In the genomic region with DNA sequence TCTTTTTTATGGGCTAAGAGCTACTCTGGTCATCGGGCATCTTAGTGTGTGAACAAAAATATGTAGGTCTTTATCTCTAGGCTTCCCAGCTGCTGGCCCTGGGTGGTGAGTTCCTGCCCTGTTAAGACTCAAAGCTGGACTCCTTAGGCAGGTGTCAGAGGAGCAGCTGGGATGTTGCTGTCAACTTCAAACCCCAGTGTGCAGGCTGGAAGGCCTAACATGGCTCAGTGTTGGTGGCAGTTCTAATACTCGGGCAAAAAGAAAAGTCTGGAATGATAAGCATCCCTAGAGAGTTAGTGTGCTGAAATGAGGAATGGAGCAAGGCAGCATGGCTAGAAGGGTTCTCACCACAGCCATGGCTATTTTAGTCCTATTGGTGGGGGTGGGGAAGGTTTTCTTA, we compare ENCODE assay signal across 11 mouse cellular contexts. TPM values are rescaled to one million over a fixed set of nuclear protein-coding genes. Genes with fewer than 3 reads are reported as not detected.
DNase-seq lines count a peak whose midpoint lies in the region; ATAC-seq and TF ChIP-seq lines count a peak whose summit lies in the region.
"Had no signal": no experiment of that assay in that cellular context is flagged by ENCODE, and none has a peak within 500 bp of the region (broad histone marks: within the 10 kb centered on the region; RNA-seq: fewer than 3 reads in every experiment).

No protein-coding gene starts in this region.

- peak overlapping the region; percentile 20 for H3K4me2 ChIP-seq in heart, embryonic 13.5 days
- no peak overlapping the region for H3K4me2 ChIP-seq in kidney, postnatal 0 days (ENCODE audit: low read length)
- H3K4me2 ChIP-seq in forebrain, embryonic 14.5 days (ENCODE audit: low read length), result no peak overlapping the region

- H3K4me3 ChIP-seq in heart, embryonic 13.5 days, result no peak overlapping the region
- no peak overlapping the region for H3K4me3 ChIP-seq in kidney, postnatal 0 days (replicated peaks; ENCODE audit: low read depth, low read length)
- no peak overlapping the region for H3K4me3 ChIP-seq in forebrain, embryonic 14.5 days (ENCODE audit: low read depth, low read length)

- no peak for TF ChIP-seq CTCF in kidney, postnatal 0 days (IDR thresholded peaks at IDR 0.05; ENCODE audit: low read depth)

- no peaks in the 10 kb centered on the region for H3K27me3 ChIP-seq in heart, embryonic 13.5 days (replicated peaks)
- H3K27me3 ChIP-seq in kidney, postnatal 0 days (ENCODE audit: insufficient read depth, low read length), result no peaks in the 10 kb centered on the region
- no peaks in the 10 kb centered on the region for H3K27me3 ChIP-seq in forebrain, embryonic 14.5 days (replicated peaks; ENCODE audit: control insufficient read depth, insufficient read depth, low read length)

- peaks cover 64% of the 10 kb centered on the region for H3K4me1 ChIP-seq in heart, embryonic 13.5 days
- H3K4me1 ChIP-seq in kidney, postnatal 0 days (replicated peaks; ENCODE audit: insufficient read depth, low read length), result peaks cover 13% of the 10 kb centered on the region; the same call in 1 of the 2 replicates
- H3K4me1 ChIP-seq in forebrain, embryonic 14.5 days (ENCODE audit: control insufficient read depth, insufficient read depth, low read length), result peaks cover 9% of the 10 kb centered on the region

- peaks cover 35% of the 10 kb centered on the region for H3K36me3 ChIP-seq in heart, embryonic 13.5 days
- no peaks in the 10 kb centered on the region for H3K36me3 ChIP-seq in kidney, postnatal 0 days (ENCODE audit: insufficient read depth, low read length)
- peaks cover 15% of the 10 kb centered on the region; the same call in 1 of the 2 replicates for H3K36me3 ChIP-seq in forebrain, embryonic 14.5 days (ENCODE audit: control insufficient read depth, insufficient read depth, low read length)

- WGBS in heart, embryonic 13.5 days, result 11% methylated on average over 2 of the region's 2 CpGs
- WGBS in kidney, postnatal 0 days, result 54% methylated on average over 2 of the region's 2 CpGs
- 89% methylated on average over 2 of the region's 2 CpGs for WGBS in forebrain, embryonic 14.5 days

- peak overlapping the region; percentile 96 for H3K27ac ChIP-seq in heart, embryonic 13.5 days (replicated peaks)
- H3K27ac ChIP-seq in kidney, postnatal 0 days, result peak overlapping the region; percentile 43; the same call in 1 of the 2 replicates
- H3K27ac ChIP-seq in forebrain, embryonic 14.5 days (ENCODE audit: low read depth, low read length), result no peak overlapping the region

- 0 out of 2 replicates have a peak, but pooled peaks have one; percentile 41 for ATAC-seq in heart, embryonic 13.5 days (ENCODE audit: extremely low read depth, insufficient number of reproducible peaks, low FRiP score, low TSS enrichment)
- ATAC-seq in kidney, postnatal 0 days (replicated peaks; ENCODE audit: low FRiP score, low read depth), result no peak
- ATAC-seq in forebrain, embryonic 14.5 days, result no peak
- ATAC-seq: inflammation-experienced regulatory T-cells, adult 6 months; midbrain, embryonic 16.5 days had no signal

- H3K9ac ChIP-seq in heart, embryonic 13.5 days, result no peak overlapping the region
- no peak overlapping the region for H3K9ac ChIP-seq in kidney, postnatal 0 days (ENCODE audit: low read depth, low read length)
- no peak overlapping the region for H3K9ac ChIP-seq in forebrain, embryonic 14.5 days (ENCODE audit: low read length)

- H3K9me3 ChIP-seq in heart, embryonic 13.5 days, result no peaks in the 10 kb centered on the region
- H3K9me3 ChIP-seq in kidney, postnatal 0 days (replicated peaks; ENCODE audit: low read length), result no peaks in the 10 kb centered on the region
- no peaks in the 10 kb centered on the region for H3K9me3 ChIP-seq in forebrain, embryonic 14.5 days (replicated peaks; ENCODE audit: control insufficient read depth, low read length)

- DNase-seq in adrenal gland, postnatal 10 days, result peak; percentile 29
- DNase-seq in adrenal gland, adult 18-20 months (ENCODE audit: low spot score in 2 of 2), result no peak
- DNase-seq in NIH3T3 (ENCODE audit: low read depth), result peak; percentile 56
- peak; percentile 69 for DNase-seq in kidney, postnatal 0 days (ENCODE audit: low spot score)
- DNase-seq in right cerebral cortex, postnatal 25 days, result no peak
- no peak for DNase-seq in forebrain, embryonic 14.5 days (ENCODE audit: low spot score)
- DNase-seq in cerebellum, adult 9-10 months, result no peak
- DNase-seq: adrenal gland, postnatal 36 days had no signal

RNA-seq across cellular contexts. Expression of gene Dgkd, which starts 27.8 kb away (rescaled TPM):
- 100 to 1,000 TPM; 107 to 118 TPM for total RNA-seq in adrenal gland, postnatal 10 days (2021)
- total RNA-seq in adrenal gland, adult 18-20 months (2021), result 10 to 100 TPM; 54.6 to 74.6 TPM
- polyA plus RNA-seq in heart, embryonic 13.5 days (2015; fragmentation: Nextera tagmentation; extraction: Ambion mirVana), result 20.0 and 20.4 TPM in 2 replicates
- 19.3 and 19.8 TPM in 2 replicates for polyA plus RNA-seq in kidney, postnatal 0 days (2015; fragmentation: Nextera tagmentation; extraction: Ambion mirVana)
- 31.7 and 49.8 TPM in 2 replicates for polyA plus RNA-seq in forebrain, embryonic 14.5 days (2014; fragmentation: Nextera tagmentation; extraction: Ambion mirVana)

Comparison
In these comparisons a context has a peak if more than half of its experiments do, and no peak if none do; other contexts are left out.
1. DNase-seq: peak in adrenal gland, postnatal 10 days (single experiment), NIH3T3 (single experiment) and kidney, postnatal 0 days (single experiment); none in adrenal gland, adult 18-20 months (0 of 2), right cerebral cortex, postnatal 25 days (single experiment), forebrain, embryonic 14.5 days (single experiment) and cerebellum, adult 9-10 months (single experiment).